Mouse (Mus musculus): Measurements from ENCODE around the gene Ddb1. TPM values are rescaled to one million over a fixed set of nuclear protein-coding genes. Genes with fewer than 3 reads are reported as not detected.
"Not testable (repeated sequence)": the region's sequence is repeated elsewhere in the genome, so short reads cannot be mapped to it uniquely, and the experiment has no call there.

Gene Ddb1
- polyA plus RNA-seq (2015; fragmentation: Nextera tagmentation; extraction: Ambion mirVana): 348 and 364 TPM in 2 replicates

DNA sequence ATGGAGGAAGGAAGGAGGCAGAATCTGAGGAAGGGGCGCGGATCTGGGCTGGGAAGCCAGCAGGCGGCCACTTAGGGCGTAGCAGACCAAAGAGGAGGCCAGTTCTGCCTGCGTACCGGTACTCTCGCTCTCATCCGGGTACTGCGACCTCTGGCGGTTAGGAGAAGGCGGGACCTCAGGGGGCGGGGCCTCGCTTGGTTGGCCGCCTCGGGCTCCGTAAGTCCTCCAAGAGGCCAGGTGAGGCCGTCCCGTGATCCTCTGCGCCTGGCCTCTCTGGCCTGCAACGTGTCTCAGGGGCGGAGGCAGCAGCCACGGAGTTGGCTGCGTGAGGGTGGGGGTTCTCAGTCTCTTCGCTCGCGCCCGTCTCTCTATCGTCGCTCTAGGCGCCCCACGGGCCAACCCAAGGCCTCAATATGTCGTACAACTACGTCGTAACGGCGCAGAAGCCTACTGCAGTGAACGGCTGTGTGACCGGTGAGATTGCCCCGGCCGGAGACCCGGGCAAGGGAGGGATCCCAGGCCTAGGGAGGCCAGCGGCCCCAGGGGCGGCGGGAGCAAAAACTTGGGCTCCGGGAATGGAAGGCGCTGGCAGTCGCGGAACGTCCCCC is at the start of gene Ddb1, which contains the start of gene Tkfc:
Gene Ddb1, plus strand, starts transcription at position 35 of the 608 bp plus-strand sequence.
Gene Tkfc, minus strand, starts transcription at position 362 of the 608 bp plus-strand sequence.
- Histone ChIP-seq H3K4me2 (ENCODE audit: low read depth, low read length) (peak within 1 kb of the TSS; percentile 66), H3K4me3 (ENCODE audit: low read length) (peak within 1 kb of the TSS; percentile 97), H3K4me1 (replicated peaks; ENCODE audit: control insufficient read depth, insufficient read depth, low read length) (peaks cover 17% of the 10 kb centered on the region), H3K36me3 (ENCODE audit: control insufficient read depth, insufficient read depth, low read length) (peaks cover 15% of the 10 kb centered on the region), H3K9ac (ENCODE audit: low read length) (peak within 1 kb of the TSS; percentile 94), H3K27ac (ENCODE audit: low read length) (peak within 1 kb of the TSS; percentile 95), H3K9me3 (ENCODE audit: control insufficient read depth, low read length) (no peaks in the 10 kb centered on the region), H3K27me3 (ENCODE audit: control insufficient read depth, insufficient read depth, low read depth, low read length) (no peaks in the 10 kb centered on the region)
- WGBS: under 1% methylated on average over 49 of the region's 49 CpGs
- ATAC-seq (ENCODE audit: low read depth): peak; percentile 98

- Histone ChIP-seq H3K9me3 (ENCODE audit: control insufficient read depth, low read length) (no peaks in the 10 kb centered on the region), H3K4me3 (ENCODE audit: low read length) (peak within 1 kb of the TSS; percentile 60), H3K9ac (ENCODE audit: low read length) (peak within 1 kb of the TSS; percentile 76), H3K4me2 (ENCODE audit: low read depth, low read length) (peak within 1 kb of the TSS; percentile 84), H3K4me1 (replicated peaks; ENCODE audit: control insufficient read depth, insufficient read depth, low read length) (peaks cover 6% of the 10 kb centered on the region), H3K27ac (ENCODE audit: low read length) (peak within 1 kb of the TSS; percentile 76), H3K27me3 (ENCODE audit: control insufficient read depth, insufficient read depth, low read depth, low read length) (no peaks in the 10 kb centered on the region), H3K36me3 (ENCODE audit: control insufficient read depth, insufficient read depth, low read length) (peaks cover 7% of the 10 kb centered on the region)
- 1% methylated on average over 43 of the region's 43 CpGs for WGBS
- ATAC-seq (ENCODE audit: low read depth): peak; percentile 99
Measured at GRCm38 (mm10) chr19:10555624-10556510, 49.3 kb upstream of the Ddb1 start, which contains the start of gene Tmem216. Gene Tmem216 (minus strand): TSS chr19:10556238.

DNA sequence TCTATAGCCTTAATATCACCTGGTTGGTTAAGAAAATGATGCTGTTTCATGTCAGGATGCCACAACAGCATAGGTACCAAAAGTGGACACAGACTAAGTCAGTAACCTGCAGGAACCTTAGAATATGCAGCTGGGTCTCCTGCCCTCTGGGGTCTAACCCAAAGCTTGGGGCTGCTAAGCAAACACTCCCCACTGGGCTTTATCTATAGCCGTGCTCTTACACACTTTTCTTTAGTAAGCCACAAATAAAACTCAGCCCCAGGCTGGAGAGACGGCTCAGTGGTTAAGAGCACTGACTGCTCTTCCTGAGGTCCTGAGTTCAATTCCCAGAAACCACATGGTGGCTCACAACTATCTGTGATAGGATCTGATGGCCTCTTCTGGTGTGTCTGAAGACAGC is 48.1 kb upstream of the Ddb1 start:
- no peak overlapping the region for H3K9ac ChIP-seq (ENCODE audit: low read length)
- no peak overlapping the region for H3K4me2 ChIP-seq (ENCODE audit: low read depth, low read length)
- H3K36me3 ChIP-seq (ENCODE audit: control insufficient read depth, insufficient read depth, low read length): no peaks in the 10 kb centered on the region
- no peaks in the 10 kb centered on the region for H3K27me3 ChIP-seq (ENCODE audit: control insufficient read depth, insufficient read depth, low read depth, low read length)
- ATAC-seq (ENCODE audit: low read depth): no peak
- H3K4me1 ChIP-seq (replicated peaks; ENCODE audit: control insufficient read depth, insufficient read depth, low read length): peaks cover 6% of the 10 kb centered on the region
- H3K9me3 ChIP-seq (ENCODE audit: control insufficient read depth, low read length): no peaks in the 10 kb centered on the region
- H3K27ac ChIP-seq (ENCODE audit: low read length): no peak overlapping the region
- 63% methylated on average over 2 of the region's 2 CpGs for WGBS
- no peak overlapping the region for H3K4me3 ChIP-seq (ENCODE audit: low read length)

DNA sequence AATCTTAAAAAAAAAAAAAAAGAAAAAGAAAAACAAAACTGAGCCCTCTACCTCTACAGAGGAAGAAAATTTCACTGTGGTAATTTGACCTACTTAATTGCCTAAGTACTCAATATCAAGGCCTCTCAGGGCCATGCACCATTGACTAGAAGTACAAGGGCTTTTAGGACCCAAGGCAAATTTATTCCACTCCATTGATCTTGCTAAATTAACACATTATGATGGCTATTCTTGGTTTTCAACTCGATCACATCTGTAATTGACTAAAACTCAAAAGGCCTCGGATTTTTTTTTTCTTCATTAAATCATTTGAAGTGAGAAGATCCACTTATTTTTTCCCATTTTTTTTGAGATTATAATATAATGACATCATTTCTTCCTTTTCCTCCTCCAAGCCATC is 47.7 kb upstream of the Ddb1 start:
- Histone ChIP-seq H3K27ac (ENCODE audit: low read length) (no peak overlapping the region), H3K9me3 (ENCODE audit: control insufficient read depth, low read length) (no peaks in the 10 kb centered on the region), H3K4me1 (replicated peaks; ENCODE audit: control insufficient read depth, insufficient read depth, low read length) (peaks cover 6% of the 10 kb centered on the region), H3K27me3 (ENCODE audit: control insufficient read depth, insufficient read depth, low read depth, low read length) (no peaks in the 10 kb centered on the region), H3K4me3 (ENCODE audit: low read length) (no peak overlapping the region), H3K36me3 (ENCODE audit: control insufficient read depth, insufficient read depth, low read length) (no peaks in the 10 kb centered on the region), H3K9ac (ENCODE audit: low read length) (no peak overlapping the region), H3K4me2 (ENCODE audit: low read depth, low read length) (no peak overlapping the region)
- 73% methylated on average over 2 of the region's 2 CpGs for WGBS
- no peak for ATAC-seq (ENCODE audit: low read depth)

- H3K36me3 ChIP-seq (ENCODE audit: control insufficient read depth, insufficient read depth, low read length); H3K4me3 ChIP-seq (ENCODE audit: low read length); H3K9me3 ChIP-seq (ENCODE audit: control insufficient read depth, low read length); H3K27ac ChIP-seq (ENCODE audit: low read length); H3K4me1 ChIP-seq (replicated peaks; ENCODE audit: control insufficient read depth, insufficient read depth, low read length); ATAC-seq (ENCODE audit: low read depth); H3K9ac ChIP-seq (ENCODE audit: low read length); H3K4me2 ChIP-seq (ENCODE audit: low read depth, low read length); H3K27me3 ChIP-seq (ENCODE audit: control insufficient read depth, insufficient read depth, low read depth, low read length): not testable (repeated sequence)
- WGBS: 70% methylated on average over 4 of the region's 4 CpGs
Measured at GRCm38 (mm10) chr19:10557837-10558375, 47.2 kb upstream of the Ddb1 start.

DNA sequence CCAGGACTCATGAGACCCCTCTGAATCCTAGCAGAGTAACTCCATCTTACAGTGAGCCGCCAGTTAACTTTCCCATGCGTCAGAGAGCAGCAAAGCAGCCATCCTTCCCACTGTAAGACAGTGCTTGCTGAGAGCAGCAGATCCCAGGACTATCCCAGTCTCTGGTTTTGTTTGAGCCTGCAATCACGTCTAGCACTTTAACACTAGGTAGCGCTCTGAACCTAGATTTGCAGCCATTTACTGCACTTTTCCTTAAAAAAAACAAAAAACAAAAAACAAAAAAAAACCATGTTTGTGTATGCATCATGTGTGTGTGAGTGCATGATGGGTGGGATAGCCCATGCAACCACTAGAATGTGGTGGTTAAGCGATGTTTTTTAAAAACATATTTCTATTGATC is 45.0 kb upstream of the Ddb1 start:
- H3K9ac ChIP-seq (ENCODE audit: low read length): no peak overlapping the region
- H3K4me2 ChIP-seq (ENCODE audit: low read depth, low read length): no peak overlapping the region
- H3K27ac ChIP-seq (ENCODE audit: low read length): no peak overlapping the region
- no peaks in the 10 kb centered on the region for H3K36me3 ChIP-seq (ENCODE audit: control insufficient read depth, insufficient read depth, low read length)
- H3K27me3 ChIP-seq (ENCODE audit: control insufficient read depth, insufficient read depth, low read depth, low read length): no peaks in the 10 kb centered on the region
- no peak for ATAC-seq (ENCODE audit: low read depth)
- no peak overlapping the region for H3K4me3 ChIP-seq (ENCODE audit: low read length)
- 36% methylated on average over 5 of the region's 5 CpGs for WGBS
- no peaks in the 10 kb centered on the region for H3K9me3 ChIP-seq (ENCODE audit: control insufficient read depth, low read length)
- H3K4me1 ChIP-seq (replicated peaks; ENCODE audit: control insufficient read depth, insufficient read depth, low read length): peaks cover 1% of the 10 kb centered on the region

DNA sequence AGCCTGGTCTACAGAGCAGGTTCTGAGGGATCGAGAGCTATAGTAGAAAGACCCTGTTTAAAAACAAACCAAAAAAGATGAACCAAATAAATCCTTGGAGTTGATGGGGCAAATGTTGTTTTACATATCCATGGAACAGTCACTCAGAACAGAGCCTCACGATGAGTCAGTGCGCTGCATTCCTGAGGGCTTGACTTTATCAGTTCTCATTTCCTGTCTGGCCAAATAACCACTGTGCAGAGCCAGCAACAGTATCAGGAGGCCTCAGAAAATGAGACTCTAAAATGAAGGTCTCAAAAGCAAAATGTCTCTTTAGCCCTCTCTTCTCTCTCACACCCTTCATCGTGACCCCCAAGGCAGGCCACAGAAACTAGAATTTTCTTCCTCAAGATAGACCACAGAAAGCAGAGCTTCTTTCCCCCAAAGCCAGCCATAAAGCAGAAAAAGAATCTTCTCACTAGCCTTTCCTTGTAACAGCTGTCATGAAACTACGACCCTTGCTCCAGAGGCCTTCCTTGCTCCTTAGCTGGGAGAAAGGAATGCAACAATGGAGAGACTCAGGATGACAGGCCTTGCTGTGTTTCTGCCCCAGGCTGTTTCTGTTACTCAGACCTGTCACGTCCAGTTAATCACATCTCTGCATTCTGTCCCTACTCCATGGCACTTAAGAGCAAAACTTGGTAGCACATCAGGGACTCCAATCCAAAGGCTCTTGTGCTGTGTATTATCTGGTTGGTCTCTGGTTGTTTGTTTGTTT is 43.4 kb upstream of the Ddb1 start:
- H3K9ac ChIP-seq (ENCODE audit: low read length): 0 out of 2 replicates have a peak overlapping the region, but pooled peaks have one; percentile 44
- no peak overlapping the region for H3K4me2 ChIP-seq (ENCODE audit: low read depth, low read length)
- peak; percentile 86 for ATAC-seq (ENCODE audit: low read depth)
- 45% methylated on average over 6 of the region's 6 CpGs for WGBS
- H3K27ac ChIP-seq (ENCODE audit: low read length): peak overlapping the region; percentile 78
- H3K4me1 ChIP-seq (replicated peaks; ENCODE audit: control insufficient read depth, insufficient read depth, low read length): no peaks in the 10 kb centered on the region; the same call in 1 of the 2 replicates
- H3K9me3 ChIP-seq (ENCODE audit: control insufficient read depth, low read length): no peaks in the 10 kb centered on the region
- no peaks in the 10 kb centered on the region for H3K27me3 ChIP-seq (ENCODE audit: control insufficient read depth, insufficient read depth, low read depth, low read length)
- H3K4me3 ChIP-seq (ENCODE audit: low read length): no peak overlapping the region
- H3K36me3 ChIP-seq (ENCODE audit: control insufficient read depth, insufficient read depth, low read length): no peaks in the 10 kb centered on the region

DNA sequence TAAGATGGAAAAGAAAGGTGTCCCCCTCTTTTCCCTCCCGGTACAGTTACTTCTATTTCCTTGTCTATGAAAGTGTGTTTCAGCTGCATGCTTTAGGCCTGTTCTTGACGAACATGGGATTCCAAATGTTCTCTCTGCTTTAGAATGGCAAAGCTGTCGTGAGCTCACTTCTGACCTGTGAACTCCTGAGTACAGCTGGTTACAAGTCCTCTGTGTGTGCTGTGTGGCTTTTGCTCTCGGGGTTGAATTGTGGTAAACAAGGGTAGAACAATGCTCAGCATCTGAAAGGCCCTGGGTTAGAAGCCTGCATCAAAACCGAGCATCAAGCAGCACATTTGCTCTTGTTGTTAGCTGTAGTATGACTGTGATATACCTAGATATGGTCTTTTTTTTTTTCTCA is 42.8 kb upstream of the Ddb1 start:
- Histone ChIP-seq H3K27ac (ENCODE audit: low read length) (peak overlapping the region; percentile 78), H3K4me1 (replicated peaks; ENCODE audit: control insufficient read depth, insufficient read depth, low read length) (no peaks in the 10 kb centered on the region; the same call in 1 of the 2 replicates), H3K9me3 (ENCODE audit: control insufficient read depth, low read length) (no peaks in the 10 kb centered on the region), H3K9ac (ENCODE audit: low read length) (no peak overlapping the region), H3K4me3 (ENCODE audit: low read length) (no peak overlapping the region), H3K4me2 (ENCODE audit: low read depth, low read length) (no peak overlapping the region), H3K36me3 (ENCODE audit: control insufficient read depth, insufficient read depth, low read length) (no peaks in the 10 kb centered on the region), H3K27me3 (ENCODE audit: control insufficient read depth, insufficient read depth, low read depth, low read length) (no peaks in the 10 kb centered on the region)
- WGBS: 63% methylated on average over 5 of the region's 5 CpGs
- no peak for ATAC-seq (ENCODE audit: low read depth)
